Mouse (Mus musculus) ES-E14 (cell line): ENCODE results near the gene R3hcc1l.

Experiments
- HCFC1 ChIP-seq: IDR thresholded peaks from 2 replicates; pipeline ENCODE4 v1.6.1; 2012; ENCODE audit warnings: low read length, inconsistent platforms, borderline replicate concordance; ENCODE audit not compliant: insufficient read depth
- ZC3H11A ChIP-seq: IDR thresholded peaks from 2 replicates; pipeline ENCODE4 v1.6.1; 2012; ENCODE audit warnings: low read depth, mild to moderate bottlenecking, inconsistent platforms, low read length, borderline replicate concordance

- TF ChIP-seq ZC3H11A, result no peak
- TF ChIP-seq HCFC1, result no peak
These were observed 22.1 kb downstream of the R3hcc1l start for GRCm38 (mm10) chr19:42540649-42541048.
